ENCODE assay signal across 2 mouse cellular contexts in the genomic region with DNA sequence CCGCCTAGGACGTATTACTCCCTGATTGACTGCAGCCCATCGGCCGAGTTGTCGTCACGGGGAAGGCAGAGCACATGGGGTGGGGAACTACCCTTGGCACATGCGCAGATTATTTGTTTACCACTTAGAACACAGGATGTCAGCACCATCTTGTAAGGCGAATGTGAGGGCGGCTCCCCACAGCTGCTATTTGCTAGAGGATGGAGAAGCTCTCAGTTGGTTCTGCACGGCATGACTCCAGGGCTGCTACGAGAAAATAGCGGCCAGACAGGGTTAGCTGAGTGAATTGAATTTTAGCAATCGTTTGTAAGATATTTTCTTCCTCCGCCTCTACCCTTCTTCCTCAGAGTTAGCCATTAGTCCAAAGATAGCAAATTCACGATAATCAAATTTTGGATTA.
DNase-seq lines count a peak whose midpoint lies in the region.

No protein-coding gene starts in this region.

- peak; percentile 64 for DNase-seq in R1 (ENCODE audit: low read depth, low spot score)
- DNase-seq in heart, adult 11 months = peak; percentile 59
